Mouse (Mus musculus): Measurements from ENCODE around the gene Uggt1.

- TF ChIP-seq CTCF (IDR thresholded peaks at IDR 0.05; ENCODE audit: low read depth, low read length) (no peak), POLR2A (IDR thresholded peaks at IDR 0.05; ENCODE audit: insufficient read depth, low read length) (no peak), EP300 (IDR thresholded peaks at IDR 0.05; ENCODE audit: insufficient read depth, low read depth, low read length) (no peak)
Observed at GRCm38 (mm10) chr1:36235057-36235639, 9.4 kb downstream of the Uggt1 start.
